Mouse (Mus musculus) intestine, postnatal 0 days (tissue): ENCODE measurements around the gene Ndufs1. TPM values are rescaled to one million over a fixed set of nuclear protein-coding genes. Genes with fewer than 3 reads are reported as not detected.
"Not testable (repeated sequence)": the region's sequence is repeated elsewhere in the genome, so short reads cannot be mapped to it uniquely, and the experiment has no call there.

Experiments used
- ATAC-seq: fragments of 200-750 bp; cut with Nextera tagmentation; 2 replicates; pipeline ENCODE4 v1.8.0; 2017; ENCODE audit warnings: mild to moderate bottlenecking, moderate TSS enrichment, moderate library complexity
- H3K27ac ChIP-seq: fragments of 300-500 bp; sonication (generic); 2 replicates; pipeline ENCODE4 v1.5.1; 2014; ENCODE audit warnings: mild to moderate bottlenecking, low read depth, low read length, moderate library complexity
- H3K27me3 ChIP-seq: fragments of 300-500 bp; sonication (generic); replicated peaks from 2 replicates; pipeline ENCODE4 v1.6.1; 2014; ENCODE audit warnings: low read length, mixed read lengths; ENCODE audit not compliant: control insufficient read depth, insufficient read depth
- H3K36me3 ChIP-seq: fragments of 300-500 bp; sonication (generic); 2 replicates; pipeline ENCODE4 v1.6.1; 2014; ENCODE audit warnings: mild to moderate bottlenecking, moderate library complexity; ENCODE audit not compliant: control insufficient read depth, insufficient read depth
- H3K4me1 ChIP-seq: fragments of 300-500 bp; sonication (generic); replicated peaks from 2 replicates; pipeline ENCODE4 v1.6.1; 2014; ENCODE audit warnings: antibody characterized with exemption, low read length, mixed read lengths; ENCODE audit not compliant: control insufficient read depth, insufficient read depth
- H3K4me2 ChIP-seq: fragments of 300-500 bp; sonication (generic); replicated peaks from 2 replicates; pipeline ENCODE4 v1.6.1; 2014; ENCODE audit warnings: low read depth, mild to moderate bottlenecking, moderate library complexity
- H3K4me3 ChIP-seq: fragments of 300-500 bp; sonication (generic); 2 replicates; pipeline ENCODE4 v1.5.1; 2014; ENCODE audit warnings: low read depth, low read length
- H3K9ac ChIP-seq: fragments of 300-500 bp; sonication (generic); 2 replicates; pipeline ENCODE4 v1.6.1; 2014; ENCODE audit warnings: mild to moderate bottlenecking, low read depth, low read length
- H3K9me3 ChIP-seq: fragments of 300-500 bp; sonication (generic); 2 replicates; pipeline ENCODE4 v1.6.1; 2016; ENCODE audit warnings: mixed run types; ENCODE audit not compliant: control insufficient read depth
- CTCF ChIP-seq: sonication (generic); IDR thresholded peaks from 2 replicates; pipeline ENCODE4 v1.5.1; 2016; ENCODE audit warnings: low read depth, mild to moderate bottlenecking, control low read depth, antibody characterized with exemption, moderate library complexity
- WGBS: fragments of 180-500 bp; shearing (Covaris S2); extraction: QIAGEN DNeasy Blood & Tissue Kit; methylation state at CpG from one replicate; pipeline ENCODE4 v1.1.7; 2014; 5-methylcytosine and 5-hydroxymethylcytosine counted together
- polyA plus RNA-seq: library from polyadenylated mRNA; unstranded; fragments of >200 nt; fragmentation: Nextera tagmentation; extraction: Ambion mirVana; gene quantifications from 2 replicates; pipeline ENCODE4 v1.2.1, GENCODE M21; 2015

Ndufs1 gene
- polyA plus RNA-seq, 1 experiment from 2014 or later = 129 TPM

DNA sequence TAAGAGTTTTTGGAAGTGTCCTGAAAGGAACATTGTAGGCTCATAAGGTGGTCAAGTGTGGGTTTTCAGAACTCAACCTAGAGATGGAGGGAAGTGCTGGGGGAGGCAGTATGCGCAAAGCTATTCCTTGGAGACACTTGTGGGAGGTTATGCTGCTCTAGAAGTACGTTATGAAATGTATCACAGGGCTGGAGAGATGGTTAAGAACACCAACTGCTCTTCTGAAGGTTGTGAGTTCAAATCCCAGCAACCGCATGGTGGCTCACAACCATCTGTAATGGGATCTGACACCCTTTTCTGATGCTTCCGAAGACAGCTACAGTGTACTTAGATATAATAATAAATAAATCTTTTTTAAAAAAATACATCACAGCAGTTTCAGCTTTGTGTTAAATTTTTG is 3.5 kb upstream of the Ndufs1 start:
- no peak overlapping the region for H3K4me3 ChIP-seq
- H3K4me1 ChIP-seq = 0 out of 2 replicates have a peak, but pooled peaks cover 3% of the 10 kb centered on the region
- no peaks in the 10 kb centered on the region for H3K27me3 ChIP-seq
- 91% methylated on average over 4 of the region's 4 CpGs for WGBS
- peaks cover 7% of the 10 kb centered on the region for H3K36me3 ChIP-seq
- H3K9me3 ChIP-seq = no peaks in the 10 kb centered on the region
- no peak for ATAC-seq
- H3K27ac ChIP-seq = no peak overlapping the region
- no peak overlapping the region for H3K9ac ChIP-seq
- H3K4me2 ChIP-seq = no peak overlapping the region
- no peak for TF ChIP-seq CTCF

DNA sequence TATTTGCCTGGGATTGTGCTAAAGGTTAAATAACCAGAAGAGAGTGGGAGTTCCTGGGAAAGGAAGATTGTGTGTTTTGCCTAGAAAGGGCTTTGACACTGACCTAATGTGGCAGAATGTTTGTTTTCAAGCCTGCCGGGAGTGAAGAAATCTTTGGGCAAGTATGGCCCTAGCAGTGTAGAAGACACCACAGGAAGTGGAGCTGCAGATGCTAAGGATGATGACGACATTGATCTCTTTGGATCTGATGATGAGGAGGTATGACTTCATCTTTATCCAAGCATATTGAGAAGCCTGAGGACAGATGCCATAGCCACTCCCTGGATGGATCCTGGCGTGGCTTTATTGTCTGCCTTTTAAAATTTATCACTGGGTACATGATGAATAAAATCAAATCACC is 1.7 kb upstream of the Ndufs1 start:
- Histone ChIP-seq H3K27ac (no peak overlapping the region), H3K4me1 (0 out of 2 replicates have a peak, but pooled peaks cover 7% of the 10 kb centered on the region), H3K9ac (no peak overlapping the region), H3K9me3 (no peaks in the 10 kb centered on the region), H3K4me3 (no peak overlapping the region), H3K27me3 (no peaks in the 10 kb centered on the region), H3K36me3 (peaks cover 7% of the 10 kb centered on the region), H3K4me2 (peak overlapping the region; percentile 88)
- ATAC-seq = no peak
- TF ChIP-seq CTCF = no peak
- 63% methylated on average over 3 of the region's 3 CpGs for WGBS

DNA sequence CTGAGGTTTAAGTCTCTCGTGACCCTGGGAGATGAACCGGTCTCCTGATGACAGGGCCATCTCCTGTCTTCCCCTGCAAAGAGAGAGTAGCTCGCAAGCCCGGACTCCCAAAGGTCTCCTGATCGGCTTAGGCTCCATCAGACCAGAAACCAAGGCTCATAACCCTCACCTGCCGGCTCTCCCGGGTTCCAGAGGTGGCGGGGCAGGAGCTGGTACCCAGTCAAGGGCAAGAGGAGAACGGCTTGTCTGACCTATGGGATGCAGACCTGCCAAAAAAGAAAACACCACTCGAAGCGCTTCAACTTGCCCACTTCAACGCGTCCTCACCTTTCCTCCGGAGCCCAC is 402 bp downstream of the Ndufs1 start:
- peak overlapping the region; percentile 89 for H3K9ac ChIP-seq
- H3K4me1 ChIP-seq = 0 out of 2 replicates have a peak, but pooled peaks cover 7% of the 10 kb centered on the region
- no peaks in the 10 kb centered on the region for H3K27me3 ChIP-seq
- H3K9me3 ChIP-seq = no peaks in the 10 kb centered on the region
- peak; percentile 42 for ATAC-seq
- H3K27ac ChIP-seq = peak overlapping the region; percentile 85
- peaks cover 14% of the 10 kb centered on the region for H3K36me3 ChIP-seq
- peak overlapping the region; percentile 68 for H3K4me2 ChIP-seq
- TF ChIP-seq CTCF = no peak
- peak overlapping the region; percentile 97 for H3K4me3 ChIP-seq
- WGBS = under 1% methylated on average over 14 of the region's 14 CpGs

DNA sequence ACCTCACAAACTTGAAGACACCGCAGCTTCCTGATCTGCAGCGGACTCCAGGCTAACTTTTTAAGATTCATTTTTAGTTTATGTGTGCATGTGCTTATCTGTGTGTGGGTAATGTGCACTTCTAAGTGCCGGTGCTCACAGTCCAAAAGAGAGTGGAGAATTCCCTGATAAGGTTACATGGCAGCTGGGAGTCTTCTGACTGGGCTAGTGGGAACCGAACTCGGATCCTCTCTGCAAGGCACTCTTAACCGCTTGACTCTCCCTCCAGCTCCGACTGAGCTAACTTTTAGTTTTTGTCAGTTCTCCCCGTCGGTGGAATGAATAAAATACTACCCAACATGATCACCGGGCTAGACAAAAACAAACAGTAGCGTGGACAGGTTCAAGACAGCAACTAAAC is 780 bp downstream of the Ndufs1 start:
- Histone ChIP-seq H3K27me3 (no peaks in the 10 kb centered on the region), H3K4me3 (peak overlapping the region; percentile 97), H3K9me3 (no peaks in the 10 kb centered on the region), H3K36me3 (peaks cover 14% of the 10 kb centered on the region), H3K4me2 (peak overlapping the region; percentile 68), H3K4me1 (0 out of 2 replicates have a peak, but pooled peaks cover 7% of the 10 kb centered on the region), H3K9ac (peak overlapping the region; percentile 89), H3K27ac (peak overlapping the region; percentile 85)
- no peak for TF ChIP-seq CTCF
- ATAC-seq = no peak
- WGBS = 5% methylated on average over 11 of the region's 11 CpGs

DNA sequence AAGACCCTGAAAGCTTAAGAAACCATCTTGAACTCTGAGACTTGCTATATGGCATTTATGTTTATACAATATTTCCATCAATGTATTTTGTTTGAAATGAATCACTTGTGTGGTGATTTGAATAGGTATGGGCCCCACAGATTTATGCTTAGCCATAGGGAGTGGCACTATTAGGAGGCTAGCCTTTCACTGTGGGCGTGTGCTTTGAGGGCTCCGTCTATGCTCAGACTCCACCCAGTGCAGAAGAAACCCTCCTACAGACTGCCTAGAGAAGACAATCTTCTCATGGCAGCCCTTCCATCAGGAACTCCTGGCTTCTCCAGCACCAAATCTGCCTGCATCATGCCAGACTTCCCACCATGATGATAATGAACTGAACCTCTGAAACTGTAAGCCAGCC is 8.0 kb downstream of the Ndufs1 start:
- H3K36me3 ChIP-seq = peaks cover 51% of the 10 kb centered on the region
- 31% methylated on average over 2 of the region's 2 CpGs for WGBS

DNA sequence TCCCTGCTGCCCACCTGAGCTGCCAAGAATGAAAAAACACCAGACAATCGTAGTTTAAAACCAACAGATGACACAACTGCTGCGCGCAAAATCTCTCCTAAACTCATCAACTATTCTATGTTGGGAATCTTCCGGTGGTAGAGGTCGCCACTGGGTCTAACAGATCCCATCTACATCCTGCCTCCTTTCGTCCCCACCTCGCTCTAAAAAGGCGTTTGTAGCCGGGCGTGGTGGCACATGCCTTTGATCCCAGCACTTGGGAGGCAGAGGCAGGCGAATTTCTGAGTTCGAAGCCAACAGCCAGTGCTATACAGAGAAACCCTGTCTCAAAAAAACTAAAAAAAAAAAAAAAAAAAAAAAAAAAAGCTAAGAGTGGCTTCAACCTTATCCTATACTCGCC is 36.4 kb downstream of the Ndufs1 start:
- no peak overlapping the region for H3K4me3 ChIP-seq
- ATAC-seq = no peak
- no peak overlapping the region; the same call in 1 of the 2 replicates for H3K27ac ChIP-seq
- peaks cover 46% of the 10 kb centered on the region for H3K36me3 ChIP-seq
- H3K27me3 ChIP-seq = no peaks in the 10 kb centered on the region
- H3K4me1 ChIP-seq = no peaks in the 10 kb centered on the region
- H3K9ac ChIP-seq = no peak overlapping the region
- no peak for TF ChIP-seq CTCF
- 96% methylated on average over 13 of the region's 13 CpGs for WGBS
- no peaks in the 10 kb centered on the region for H3K9me3 ChIP-seq
- no peak overlapping the region for H3K4me2 ChIP-seq

More for the DNA sequence above, 8.0 kb downstream of the Ndufs1 start:
- Histone ChIP-seq H3K9me3 (no peaks in the 10 kb centered on the region), H3K4me2 (no peak overlapping the region), H3K27me3 (no peaks in the 10 kb centered on the region), H3K4me1 (no peaks in the 10 kb centered on the region), H3K9ac (no peak overlapping the region), H3K27ac (no peak overlapping the region), H3K4me3 (no peak overlapping the region)
- TF ChIP-seq CTCF = no peak
- no peak for ATAC-seq

DNA sequence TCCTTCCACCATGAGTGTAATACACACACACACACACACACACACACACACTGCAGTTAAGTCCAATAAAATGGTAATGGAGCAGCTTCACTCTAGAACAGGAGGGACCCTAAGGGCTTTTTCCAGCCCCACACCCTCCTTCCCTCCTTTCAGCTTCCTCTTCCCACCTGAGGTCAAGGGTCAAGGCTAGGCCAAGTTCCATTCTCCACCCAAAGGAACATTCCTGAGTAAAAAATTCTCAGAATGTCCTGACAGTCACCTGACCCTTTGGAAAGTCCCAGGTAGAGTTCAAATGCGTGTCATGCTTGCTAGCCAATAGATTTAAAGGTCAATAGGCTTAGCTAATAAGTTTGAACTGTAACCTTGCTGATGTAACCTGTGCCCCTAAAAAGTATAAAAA is 38.0 kb downstream of the Ndufs1 start:
- H3K27ac ChIP-seq, H3K4me1 ChIP-seq, H3K27me3 ChIP-seq, ATAC-seq, H3K9ac ChIP-seq, H3K9me3 ChIP-seq, H3K4me3 ChIP-seq, H3K4me2 ChIP-seq: not testable (repeated sequence)
- WGBS = 76% methylated on average over 1 of the region's 1 CpGs
- peaks cover 29% of the 10 kb centered on the region for H3K36me3 ChIP-seq
